Mouse (Mus musculus): ENCODE measurements at regions not wholly inside any gene's neighbourhood (a gene's known extent, or its start where the extent isn't known, plus 50 kb on each side); places are given as distances from the start of the nearest gene placed in this dataset.

GRCm38 (mm10) chr8:17687084-17687483 lies 1291.0 kb downstream of the Defb40 start:
- Histone ChIP-seq H3K9me3 (no peaks in the 10 kb centered on the region), H3K4me1 (no peaks in the 10 kb centered on the region), H3K9ac (no peak overlapping the region), H3K36me3 (no peaks in the 10 kb centered on the region), H3K4me2 (no peak overlapping the region), H3K27ac (no peak overlapping the region), H3K27me3 (replicated peaks) (no peaks in the 10 kb centered on the region), H3K4me3 (replicated peaks) (no peak overlapping the region)
- no peak for ATAC-seq (ENCODE audit: insufficient read depth, low FRiP score, low read depth)
- WGBS = 55% methylated on average over 3 of the region's 3 CpGs

DNA sequence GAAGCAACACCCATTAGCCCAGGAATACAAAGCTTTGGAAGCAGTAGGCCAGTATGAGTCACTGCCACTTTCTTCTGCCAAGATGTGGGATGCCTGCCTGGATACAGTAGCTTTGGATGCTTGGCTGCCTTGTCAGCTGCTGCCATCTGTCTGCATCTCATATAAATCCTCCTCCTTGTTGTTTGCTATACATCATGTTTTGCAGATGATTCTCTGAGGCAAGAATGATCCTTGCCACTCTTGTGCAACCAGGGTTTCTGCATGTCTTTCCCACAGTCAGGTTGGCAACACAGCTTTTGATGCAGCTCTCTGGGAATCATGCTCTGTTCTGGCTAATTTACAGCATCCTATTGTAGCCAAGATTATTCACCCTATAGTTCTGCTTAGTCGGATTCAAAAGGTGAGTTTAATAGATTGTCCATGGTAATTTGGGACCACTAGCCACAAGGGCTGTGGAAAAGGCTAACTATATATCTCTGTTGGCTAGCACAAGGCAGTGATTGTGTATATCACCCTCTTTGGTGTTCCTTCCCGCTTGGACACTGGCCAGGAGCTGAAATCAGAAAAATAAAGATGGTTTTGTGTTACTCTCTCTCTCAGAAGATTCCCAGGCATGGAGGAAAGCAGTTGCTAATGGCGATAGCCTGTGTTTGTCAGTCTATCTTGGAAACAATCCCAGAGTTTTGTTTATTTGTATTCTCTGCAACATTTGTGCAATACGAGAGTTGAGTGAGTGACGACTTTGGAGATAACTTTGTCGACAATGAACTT lies 1313.5 kb downstream of the Defb40 start:
- ATAC-seq (ENCODE audit: insufficient read depth, low FRiP score, low read depth) = no peak
- H3K36me3 ChIP-seq = no peaks in the 10 kb centered on the region
- no peak overlapping the region for H3K4me2 ChIP-seq
- H3K4me3 ChIP-seq (replicated peaks) = no peak overlapping the region
- no peak overlapping the region for H3K27ac ChIP-seq
- WGBS = 44% methylated on average over 6 of the region's 6 CpGs
- H3K9ac ChIP-seq = no peak overlapping the region
- no peaks in the 10 kb centered on the region for H3K9me3 ChIP-seq
- H3K4me1 ChIP-seq = no peaks in the 10 kb centered on the region
- H3K27me3 ChIP-seq (replicated peaks) = no peaks in the 10 kb centered on the region

- H3K36me3 ChIP-seq = no peaks in the 10 kb centered on the region
- H3K9me3 ChIP-seq = no peaks in the 10 kb centered on the region
- no peaks in the 10 kb centered on the region for H3K4me1 ChIP-seq
- no peaks in the 10 kb centered on the region for H3K27me3 ChIP-seq (replicated peaks)
- no peak overlapping the region for H3K27ac ChIP-seq
- WGBS = 77% methylated on average over 6 of the region's 6 CpGs
- no peak for ATAC-seq (ENCODE audit: insufficient read depth, low FRiP score, low read depth)
- no peak overlapping the region for H3K9ac ChIP-seq
- H3K4me3 ChIP-seq (replicated peaks) = no peak overlapping the region
- no peak overlapping the region for H3K4me2 ChIP-seq
Measured at GRCm38 (mm10) chr8:17659753-17660361, 1318.2 kb downstream of the Defb40 start.

DNA sequence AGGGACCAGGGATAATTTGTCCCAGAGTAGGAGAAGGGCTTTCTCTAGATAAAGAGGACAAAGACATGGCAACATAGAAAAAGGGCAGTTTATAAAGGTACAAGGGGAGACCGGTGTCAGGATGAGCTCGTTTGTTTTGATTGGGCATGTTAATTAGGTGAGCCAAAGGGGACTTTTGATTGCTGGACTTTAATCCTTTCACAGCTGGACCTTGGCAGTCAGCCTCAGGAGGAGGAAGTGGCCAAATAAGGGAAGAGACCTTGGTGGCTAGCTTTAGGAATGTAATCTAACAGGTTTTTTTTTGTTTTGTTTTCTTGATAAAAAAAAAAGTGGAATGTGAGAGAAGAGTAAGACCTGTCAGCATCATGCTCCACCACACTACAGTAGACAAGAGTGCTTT lies 1324.3 kb downstream of the Defb40 start:
- WGBS = 4% methylated on average over 2 of the region's 2 CpGs
- Histone ChIP-seq H3K36me3 (no peaks in the 10 kb centered on the region), H3K4me3 (replicated peaks) (no peak overlapping the region), H3K27me3 (replicated peaks) (no peaks in the 10 kb centered on the region), H3K9me3 (no peaks in the 10 kb centered on the region), H3K27ac (no peak overlapping the region), H3K4me1 (no peaks in the 10 kb centered on the region), H3K9ac (no peak overlapping the region), H3K4me2 (no peak overlapping the region)
- ATAC-seq (ENCODE audit: insufficient read depth, low FRiP score, low read depth) = no peak

DNA sequence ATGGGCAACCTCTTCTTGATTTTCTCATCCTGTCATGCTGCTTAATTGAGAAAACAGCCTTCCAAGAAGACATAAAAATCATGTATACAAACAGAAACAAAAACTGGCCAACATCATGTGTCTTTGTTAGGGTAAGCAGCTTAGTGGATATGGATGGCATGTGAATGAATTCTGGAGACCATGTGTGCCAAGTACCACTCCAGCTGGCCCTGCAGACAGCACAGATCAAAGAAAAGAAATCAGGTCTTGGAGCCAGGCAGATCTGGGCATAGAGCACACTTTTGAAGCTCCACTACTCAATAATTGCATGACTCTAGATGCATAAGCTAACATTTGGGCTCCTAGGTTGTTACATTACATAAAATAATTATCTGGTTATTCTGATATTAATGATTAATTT lies 1330.5 kb downstream of the Defb40 start:
- no peaks in the 10 kb centered on the region for H3K9me3 ChIP-seq
- H3K4me1 ChIP-seq = no peaks in the 10 kb centered on the region
- ATAC-seq (ENCODE audit: insufficient read depth, low FRiP score, low read depth) = no peak

GRCm38 (mm10) chr8:17621109-17621508 lies 1356.9 kb downstream of the Defb40 start:
- no peak overlapping the region for H3K4me2 ChIP-seq

More for the DNA sequence above, 1330.5 kb downstream of the Defb40 start:
- no peak overlapping the region for H3K27ac ChIP-seq
- H3K36me3 ChIP-seq = no peaks in the 10 kb centered on the region
- no peak overlapping the region for H3K4me2 ChIP-seq
- no peak overlapping the region for H3K9ac ChIP-seq
- H3K4me3 ChIP-seq (replicated peaks) = no peak overlapping the region
- H3K27me3 ChIP-seq (replicated peaks) = no peaks in the 10 kb centered on the region

DNA sequence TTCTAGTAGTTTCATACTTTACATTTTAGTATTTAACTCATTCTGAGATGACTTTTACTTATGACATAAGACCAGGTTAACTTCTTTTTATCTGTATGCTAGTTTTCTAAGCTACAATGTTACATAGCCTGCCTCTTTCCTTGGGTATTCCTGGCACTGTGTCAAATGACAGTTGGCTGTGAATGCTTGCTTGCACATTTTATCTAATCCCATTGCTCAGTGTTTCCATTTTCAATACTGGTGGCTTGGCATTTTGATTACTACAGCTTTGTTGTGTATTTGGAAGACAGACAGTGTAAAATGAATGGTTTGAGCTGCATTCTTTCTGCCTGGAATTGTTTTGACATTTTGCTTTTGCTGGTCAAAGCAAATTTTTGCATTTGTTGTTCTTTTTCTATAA lies 1359.2 kb downstream of the Defb40 start:
- Histone ChIP-seq H3K9ac (no peak overlapping the region), H3K9me3 (no peaks in the 10 kb centered on the region), H3K36me3 (no peaks in the 10 kb centered on the region), H3K4me2 (no peak overlapping the region), H3K27me3 (replicated peaks) (no peaks in the 10 kb centered on the region), H3K4me1 (no peaks in the 10 kb centered on the region), H3K27ac (no peak overlapping the region), H3K4me3 (replicated peaks) (no peak overlapping the region)
- no peak for ATAC-seq (ENCODE audit: insufficient read depth, low FRiP score, low read depth)

More at GRCm38 (mm10) chr8:17621109-17621508, 1356.9 kb downstream of the Defb40 start:
- no peak overlapping the region for H3K4me3 ChIP-seq (replicated peaks)
- H3K9me3 ChIP-seq = no peaks in the 10 kb centered on the region
- H3K27ac ChIP-seq = no peak overlapping the region
- no peak for ATAC-seq (ENCODE audit: insufficient read depth, low FRiP score, low read depth)
- H3K4me1 ChIP-seq = no peaks in the 10 kb centered on the region
- no peaks in the 10 kb centered on the region for H3K27me3 ChIP-seq (replicated peaks)
- WGBS = 45% methylated on average over 1 of the region's 1 CpGs
- H3K9ac ChIP-seq = no peak overlapping the region
- no peaks in the 10 kb centered on the region for H3K36me3 ChIP-seq

GRCm38 (mm10) chr8:17618147-17618546 lies 1359.9 kb downstream of the Defb40 start:
- no peak overlapping the region for H3K4me3 ChIP-seq (replicated peaks)
- H3K27ac ChIP-seq = no peak overlapping the region
- H3K9ac ChIP-seq = no peak overlapping the region
- H3K9me3 ChIP-seq = no peaks in the 10 kb centered on the region
- no peak overlapping the region for H3K4me2 ChIP-seq
- no peaks in the 10 kb centered on the region for H3K27me3 ChIP-seq (replicated peaks)
- no peaks in the 10 kb centered on the region for H3K36me3 ChIP-seq
- no peak for ATAC-seq (ENCODE audit: insufficient read depth, low FRiP score, low read depth)
- H3K4me1 ChIP-seq = no peaks in the 10 kb centered on the region

DNA sequence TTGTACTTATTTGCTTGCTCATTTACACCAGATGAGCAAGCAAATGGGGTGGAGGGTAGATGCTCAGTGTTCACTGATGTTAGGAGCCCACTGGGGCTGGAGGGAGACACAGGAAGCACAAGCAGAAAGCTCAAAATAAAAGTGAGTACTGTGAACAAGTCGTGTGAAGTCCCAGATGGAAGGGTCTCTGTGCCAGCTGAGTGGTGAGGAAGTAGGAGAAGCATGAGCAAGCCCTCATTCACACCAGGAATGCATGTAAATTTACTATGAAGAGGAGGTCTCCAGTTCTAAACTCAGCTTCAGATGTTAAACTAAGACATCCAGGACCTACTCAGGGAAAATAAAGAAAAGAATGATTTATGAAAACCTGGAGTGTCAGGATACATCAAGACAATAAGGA lies 1375.2 kb downstream of the Defb40 start:
- no peak for ATAC-seq (ENCODE audit: insufficient read depth, low FRiP score, low read depth)
- no peaks in the 10 kb centered on the region for H3K9me3 ChIP-seq
- H3K4me3 ChIP-seq (replicated peaks) = no peak overlapping the region
- H3K4me2 ChIP-seq = no peak overlapping the region
- H3K9ac ChIP-seq = no peak overlapping the region
- no peak overlapping the region for H3K27ac ChIP-seq
- no peaks in the 10 kb centered on the region for H3K36me3 ChIP-seq
- no peaks in the 10 kb centered on the region for H3K4me1 ChIP-seq
- 38% methylated on average over 1 of the region's 1 CpGs for WGBS
- H3K27me3 ChIP-seq (replicated peaks) = no peaks in the 10 kb centered on the region

DNA sequence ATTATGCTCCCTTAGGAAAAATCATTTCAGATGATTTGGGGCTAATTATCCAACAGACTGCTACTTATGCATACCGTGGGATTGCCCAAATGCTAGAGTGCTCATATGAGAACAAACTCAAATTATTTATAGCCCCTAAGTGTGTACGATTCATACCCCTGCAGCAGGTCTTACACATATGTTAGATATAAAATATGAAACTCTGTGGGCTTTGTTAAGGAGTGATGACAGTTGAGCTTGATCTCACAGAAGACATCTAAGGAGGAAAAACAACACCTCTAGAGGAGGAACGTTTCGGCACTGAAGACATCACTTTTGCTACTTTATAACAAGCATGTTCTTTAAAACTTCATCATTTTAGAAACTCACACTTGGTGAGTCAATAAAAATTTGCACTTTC lies 1379.3 kb downstream of the Defb40 start:
- Histone ChIP-seq H3K27me3 (replicated peaks) (no peaks in the 10 kb centered on the region), H3K9me3 (no peaks in the 10 kb centered on the region), H3K4me3 (replicated peaks) (no peak overlapping the region), H3K4me2 (no peak overlapping the region), H3K4me1 (no peaks in the 10 kb centered on the region), H3K9ac (no peak overlapping the region), H3K36me3 (no peaks in the 10 kb centered on the region), H3K27ac (no peak overlapping the region)
- no peak for ATAC-seq (ENCODE audit: insufficient read depth, low FRiP score, low read depth)
- 83% methylated on average over 4 of the region's 4 CpGs for WGBS

DNA sequence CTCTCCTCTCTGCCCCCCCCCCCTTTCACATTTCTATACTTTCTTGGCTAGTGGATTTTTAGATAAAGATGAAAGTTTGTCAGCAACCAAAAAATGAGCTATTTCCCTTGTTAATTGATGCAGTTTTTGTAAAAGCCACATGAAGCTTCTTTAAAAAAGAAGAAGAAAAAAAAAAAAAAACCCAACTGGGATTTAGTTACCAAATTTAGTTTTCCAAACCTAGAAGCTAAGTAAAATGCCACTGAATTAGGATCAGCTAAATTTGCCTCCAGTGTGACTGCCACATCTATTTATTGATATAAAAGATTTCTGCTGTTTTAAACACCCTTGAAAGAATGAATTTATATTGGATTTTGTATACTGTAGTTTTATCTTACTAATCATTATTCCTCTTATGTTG lies 1381.5 kb downstream of the Defb40 start:
- no peak overlapping the region for H3K27ac ChIP-seq
- no peaks in the 10 kb centered on the region for H3K4me1 ChIP-seq
- H3K4me3 ChIP-seq (replicated peaks) = no peak overlapping the region
- no peaks in the 10 kb centered on the region for H3K36me3 ChIP-seq
- no peak for ATAC-seq (ENCODE audit: insufficient read depth, low FRiP score, low read depth)
- H3K4me2 ChIP-seq = no peak overlapping the region
- H3K9me3 ChIP-seq = no peaks in the 10 kb centered on the region
- H3K9ac ChIP-seq = no peak overlapping the region
- H3K27me3 ChIP-seq (replicated peaks) = no peaks in the 10 kb centered on the region

DNA sequence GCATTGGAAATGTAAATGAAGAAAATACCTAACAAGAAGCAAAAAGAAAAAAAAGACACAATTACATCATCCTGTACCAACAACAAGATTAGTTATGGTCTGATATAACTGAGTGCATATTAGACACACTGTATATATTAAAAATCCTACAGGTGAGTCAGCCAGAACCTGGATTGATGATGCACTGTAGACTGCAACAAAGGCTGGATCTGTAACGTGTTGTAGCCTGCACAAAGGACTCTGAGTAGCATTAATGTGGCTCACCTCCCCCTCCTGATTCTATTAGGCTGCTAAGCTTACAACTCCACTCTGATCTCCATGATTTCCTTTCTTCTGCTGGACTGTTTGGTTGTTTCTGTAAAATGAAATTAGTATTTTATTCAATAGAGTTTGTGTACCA lies 1383.4 kb downstream of the Defb40 start:
- no peak overlapping the region for H3K4me2 ChIP-seq
- H3K4me1 ChIP-seq = no peaks in the 10 kb centered on the region
- no peaks in the 10 kb centered on the region for H3K36me3 ChIP-seq
- no peak overlapping the region for H3K4me3 ChIP-seq (replicated peaks)
- ATAC-seq (ENCODE audit: insufficient read depth, low FRiP score, low read depth) = no peak
- no peaks in the 10 kb centered on the region for H3K27me3 ChIP-seq (replicated peaks)
- 39% methylated on average over 1 of the region's 1 CpGs for WGBS
- no peak overlapping the region for H3K9ac ChIP-seq
- no peak overlapping the region for H3K27ac ChIP-seq
- H3K9me3 ChIP-seq = no peaks in the 10 kb centered on the region

DNA sequence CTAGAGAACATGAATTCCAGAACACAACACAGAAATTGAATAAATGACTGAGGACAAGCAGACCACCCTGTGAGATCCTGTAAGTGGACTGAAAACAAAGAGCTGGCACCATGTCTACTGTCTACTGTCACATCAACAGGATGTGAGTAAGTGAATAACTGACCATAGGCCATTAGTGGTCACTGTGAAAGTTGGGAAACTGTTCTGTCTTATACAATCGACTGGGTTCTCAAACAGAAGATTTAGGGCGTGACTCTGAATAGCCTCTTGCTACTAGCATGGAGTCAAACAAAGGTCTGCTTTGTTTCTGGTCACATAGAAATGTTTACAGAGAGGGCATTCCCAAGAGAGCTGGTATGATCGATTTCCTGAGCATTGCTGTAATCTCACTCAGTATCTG lies 1387.9 kb downstream of the Defb40 start:
- Histone ChIP-seq H3K9ac (no peak overlapping the region), H3K36me3 (no peaks in the 10 kb centered on the region), H3K9me3 (no peaks in the 10 kb centered on the region), H3K4me3 (replicated peaks) (no peak overlapping the region), H3K4me1 (no peaks in the 10 kb centered on the region), H3K4me2 (no peak overlapping the region), H3K27me3 (replicated peaks) (no peaks in the 10 kb centered on the region), H3K27ac (no peak overlapping the region)
- no peak for ATAC-seq (ENCODE audit: insufficient read depth, low FRiP score, low read depth)
- WGBS = 42% methylated on average over 3 of the region's 3 CpGs
